Mouse (Mus musculus): ENCODE results near the gene Gm49384.

Gene Gm49384

DNA sequence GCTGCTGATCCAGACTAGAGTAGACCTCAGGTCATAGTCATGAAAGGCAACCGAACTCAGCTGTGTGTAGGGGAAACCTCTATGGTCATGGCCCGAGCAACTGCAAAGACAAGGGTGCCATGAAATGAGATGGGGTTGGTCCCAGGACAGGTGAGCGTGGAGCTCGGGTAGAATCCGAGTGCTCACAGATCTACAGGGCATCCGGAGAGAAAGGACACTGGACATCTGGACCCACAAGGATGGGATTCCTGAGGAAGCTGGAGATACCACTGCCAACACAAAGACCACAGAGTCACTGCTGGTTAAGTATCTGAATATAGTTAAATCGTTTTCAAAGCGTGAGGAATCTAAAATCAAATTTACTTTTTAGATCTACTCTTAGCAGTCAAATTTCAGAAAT, 3.3 kb upstream of the Gm49384 start:
- DNase-seq (ENCODE audit: low read depth, low spot score): no peak

DNA sequence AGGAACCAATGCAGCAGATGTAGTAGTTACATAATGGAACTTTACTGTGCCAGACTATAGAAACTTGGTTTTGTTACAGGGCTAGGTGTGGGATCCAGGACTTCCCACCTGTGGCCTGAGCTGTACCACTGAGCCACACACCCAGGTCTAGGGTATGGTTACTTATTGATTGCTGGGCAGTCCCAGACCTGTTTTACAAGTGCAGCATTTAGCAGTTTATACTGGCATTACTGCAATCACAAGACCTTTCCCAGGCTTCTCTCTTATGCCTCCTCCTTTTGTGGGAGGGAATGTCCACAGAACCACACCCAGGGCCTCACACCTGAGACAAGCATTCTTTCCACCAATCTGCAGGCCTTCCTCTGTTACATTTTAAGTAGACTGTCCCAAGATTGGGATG, 5.1 kb downstream of the Gm49384 start:
- DNase-seq (ENCODE audit: low read depth, low spot score): no peak

DNA sequence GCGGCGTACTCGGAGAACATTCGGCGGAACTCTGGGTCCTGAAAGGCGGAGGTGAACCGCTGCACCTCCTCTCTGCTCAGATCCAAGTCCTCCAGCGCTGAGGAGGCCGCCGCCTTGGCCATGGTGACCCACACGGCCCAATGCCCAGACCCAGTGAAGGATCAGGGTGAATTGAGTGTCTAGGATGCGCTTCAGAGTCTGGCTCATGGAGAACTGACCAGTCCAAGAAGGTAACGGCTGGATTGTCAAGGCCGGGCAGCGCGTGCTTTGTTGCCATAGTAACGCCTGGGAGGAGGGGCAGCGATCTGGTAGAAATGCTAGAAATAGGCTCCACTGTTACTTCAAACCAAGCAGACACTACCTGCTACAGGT, 5.9 kb downstream of the Gm49384 start, which contains the start of gene Dnaaf2:
Gene Dnaaf2, minus strand, starts transcription at position 266 of the 372 bp plus-strand sequence.
- DNase-seq (ENCODE audit: low read depth, low spot score): no peak

DNA sequence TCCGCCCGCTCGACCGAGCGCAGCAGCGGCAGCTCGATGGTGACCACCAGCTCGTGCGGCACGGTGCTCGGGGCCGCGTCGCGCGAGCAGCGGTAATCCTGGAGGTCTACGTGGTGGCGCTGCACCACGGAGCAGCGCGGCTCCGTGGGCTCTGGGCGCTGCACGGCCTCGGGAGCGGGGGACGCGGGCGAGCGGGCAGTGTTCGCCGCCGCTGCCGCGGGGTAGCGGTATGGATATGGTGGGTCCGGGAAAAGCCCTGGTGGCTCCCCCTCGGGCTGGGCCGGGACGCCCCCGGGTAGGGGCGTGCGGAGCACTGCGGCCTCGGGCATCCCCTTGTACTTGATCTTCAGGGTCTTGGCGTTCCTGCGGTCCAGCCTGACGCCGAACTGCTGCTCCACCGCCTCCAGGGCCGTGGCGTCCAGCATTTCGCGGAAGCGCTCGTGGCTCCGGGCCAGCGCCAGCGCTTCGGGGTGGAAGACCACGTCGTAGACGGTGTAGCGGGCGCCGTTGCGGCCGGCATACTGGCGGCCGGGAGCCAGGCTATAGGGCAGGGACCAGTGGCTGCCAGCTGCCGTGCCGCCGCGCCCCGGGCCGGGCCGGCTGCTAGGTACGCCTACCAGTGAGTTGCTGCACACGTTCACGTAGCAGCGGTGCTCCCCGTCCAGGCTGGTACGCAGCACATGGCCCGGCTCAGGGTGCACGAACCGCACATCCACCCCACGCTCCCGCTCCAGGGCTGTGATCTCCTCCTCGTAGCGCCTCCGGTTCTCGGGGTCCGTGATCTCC, 6.5 kb downstream of the Gm49384 start:
- no peak for DNase-seq (ENCODE audit: low read depth, low spot score)

DNA sequence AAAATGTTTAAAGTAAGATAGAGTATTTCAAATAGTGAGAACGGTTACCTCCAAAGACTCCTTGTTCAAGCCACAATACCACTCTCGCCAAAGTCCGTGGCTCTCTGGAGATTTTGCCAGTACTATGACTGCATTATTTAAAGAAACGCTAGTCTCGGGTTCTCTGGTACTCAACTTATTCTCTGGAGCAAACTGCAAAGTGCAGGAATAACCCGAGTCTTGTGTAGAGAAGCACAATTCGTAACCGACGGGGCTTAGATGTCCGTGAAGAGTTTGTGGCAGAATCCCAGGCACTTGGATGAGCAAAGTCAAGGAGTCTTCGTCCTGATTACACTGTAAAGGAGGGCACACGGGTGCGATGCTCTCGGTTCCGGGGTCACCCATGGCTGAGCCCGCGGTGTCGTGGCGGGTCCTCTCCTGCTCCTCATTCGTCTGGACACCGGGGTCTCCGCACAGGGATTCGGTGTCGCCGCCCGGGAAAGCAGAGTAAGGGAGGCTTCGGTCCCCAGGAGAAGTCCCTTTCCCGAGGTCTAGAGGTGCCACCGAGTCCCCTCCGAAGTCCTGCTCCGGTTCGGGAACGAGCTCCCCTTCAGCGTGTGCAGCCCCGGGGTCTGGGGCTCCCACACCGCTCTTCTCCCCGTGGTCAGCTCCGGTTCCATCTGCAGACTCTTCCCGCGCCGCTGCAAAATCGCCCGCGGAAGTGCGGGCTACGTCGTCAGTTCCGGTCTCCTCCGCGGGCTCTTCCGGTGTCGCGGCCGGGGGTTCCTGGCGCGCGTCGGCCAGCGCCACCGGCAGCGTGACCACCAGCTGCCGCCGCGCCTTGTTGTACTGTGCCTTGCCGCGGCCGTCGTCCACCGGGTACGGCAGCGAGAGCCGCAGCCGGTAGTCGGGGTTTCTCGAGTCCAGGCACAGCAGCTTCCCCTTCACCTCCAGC, 7.4 kb downstream of the Gm49384 start, which contains the start of gene Gm49383:
Gene Gm49383, minus strand, starts transcription at position 661 of the 934 bp plus-strand sequence.
- DNase-seq (ENCODE audit: low read depth, low spot score): peak; percentile 52

DNA sequence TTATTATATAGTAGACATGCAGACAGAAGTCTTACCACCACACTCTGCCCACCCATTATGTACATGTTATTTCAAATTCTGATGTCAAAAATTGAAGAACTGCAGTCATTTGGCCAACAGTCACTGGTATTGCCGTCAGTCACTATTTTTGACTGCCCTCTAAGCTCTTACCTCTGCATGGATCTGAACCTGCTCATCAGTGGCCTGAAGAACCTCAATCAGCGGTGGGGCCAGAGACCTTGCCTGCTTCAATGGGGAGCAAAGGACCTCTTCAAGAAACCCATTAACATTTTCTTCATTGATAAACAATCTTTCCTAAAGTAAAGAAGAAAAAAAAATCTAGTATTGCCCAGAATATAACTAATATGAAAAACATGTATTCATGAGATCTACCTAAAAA, 11.4 kb downstream of the Gm49384 start:
- no peak for DNase-seq (ENCODE audit: low read depth, low spot score)

DNA sequence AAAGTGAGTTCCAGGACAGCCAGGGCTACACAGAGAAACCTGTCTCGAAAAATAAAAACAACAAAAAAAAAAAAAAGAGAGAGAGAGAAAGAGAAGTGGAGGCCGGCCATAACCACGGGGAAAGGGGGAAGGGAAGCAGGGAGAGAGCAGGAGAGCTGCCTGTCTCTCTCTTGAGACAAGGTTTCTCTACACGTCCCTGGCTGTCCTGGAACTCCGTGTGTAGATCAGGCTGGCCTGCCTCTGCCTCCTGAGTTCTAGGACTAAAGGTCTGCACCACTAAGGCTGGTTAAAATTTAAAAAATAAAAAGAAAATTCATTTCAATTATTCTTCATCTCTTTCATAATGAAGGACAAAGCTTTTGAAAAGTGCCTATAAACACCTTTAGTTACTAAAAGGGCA, 12.7 kb downstream of the Gm49384 start:
- no peak for DNase-seq (ENCODE audit: low read depth, low spot score)

DNA sequence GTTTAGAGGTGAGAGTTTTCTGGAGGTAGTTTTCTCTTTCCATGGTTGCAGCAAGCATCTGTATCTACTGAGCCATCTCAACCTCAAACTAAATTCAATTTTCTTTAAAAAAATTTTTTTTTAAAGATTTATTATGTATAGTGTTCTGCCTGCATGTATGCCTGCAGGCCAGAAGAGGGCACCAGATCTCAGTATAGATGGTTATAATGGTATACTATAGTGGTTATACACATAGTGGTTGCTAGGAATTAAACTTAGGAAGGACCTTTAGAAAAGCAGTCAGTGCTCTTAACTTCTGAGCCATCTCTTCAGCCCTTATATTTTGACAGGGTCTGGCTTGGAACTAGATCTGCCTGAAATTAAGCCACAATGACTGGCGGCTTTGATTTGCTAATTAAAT, 13.5 kb downstream of the Gm49384 start:
- no peak for DNase-seq (ENCODE audit: low read depth, low spot score)

DNA sequence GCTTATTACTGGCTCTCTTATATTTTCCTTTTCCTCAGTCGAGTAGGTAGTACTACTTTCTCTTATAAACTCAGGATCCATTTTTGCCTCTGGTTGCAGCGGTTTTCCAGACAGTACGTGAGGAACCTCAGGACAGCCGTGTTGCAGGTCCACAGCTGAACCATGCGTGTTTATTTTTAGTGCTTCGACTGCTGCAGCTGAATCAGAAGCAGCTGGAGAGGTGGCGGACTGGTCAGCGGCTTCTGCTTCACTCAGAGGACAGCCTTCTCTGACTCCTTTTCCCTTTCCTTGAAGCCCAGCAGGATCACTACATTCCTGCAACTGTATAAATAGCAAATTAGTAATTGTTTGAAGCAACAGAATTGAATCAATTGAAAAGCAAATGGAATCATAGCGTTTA, 14.0 kb downstream of the Gm49384 start:
- DNase-seq (ENCODE audit: low read depth, low spot score): no peak

DNA sequence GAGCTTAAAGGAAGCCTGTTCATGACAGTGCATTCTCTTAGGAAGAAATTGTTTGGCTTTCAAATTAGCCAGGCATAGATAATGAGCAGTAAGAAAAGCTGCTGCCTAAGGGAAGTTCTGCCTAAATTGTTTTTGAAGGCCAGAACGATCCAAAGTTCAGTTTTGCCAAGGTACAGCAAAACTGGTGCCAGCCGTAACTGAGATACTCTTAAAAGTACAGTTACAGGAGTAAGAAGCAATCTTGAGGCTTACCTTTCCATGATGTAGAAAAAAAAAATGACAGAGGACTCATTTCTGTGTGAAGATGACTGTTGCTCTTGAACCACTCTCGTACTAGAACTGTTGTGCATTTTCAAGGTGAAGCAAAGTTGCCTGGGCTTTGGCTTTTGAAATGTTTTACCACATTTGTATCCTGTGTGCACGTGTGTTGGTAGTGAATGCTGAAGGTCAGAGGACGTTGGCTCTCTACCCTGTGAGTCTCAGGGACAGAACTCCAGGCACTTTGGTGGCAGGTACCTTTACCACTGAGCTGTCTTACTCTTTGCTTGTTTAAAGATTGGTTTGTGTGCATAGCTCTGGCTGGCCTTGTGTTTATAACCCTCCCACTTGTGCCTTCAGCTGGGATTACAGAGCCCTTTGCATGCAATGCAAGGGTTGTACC, 17.1 kb downstream of the Gm49384 start:
- no peak for DNase-seq (ENCODE audit: low read depth, low spot score)

DNA sequence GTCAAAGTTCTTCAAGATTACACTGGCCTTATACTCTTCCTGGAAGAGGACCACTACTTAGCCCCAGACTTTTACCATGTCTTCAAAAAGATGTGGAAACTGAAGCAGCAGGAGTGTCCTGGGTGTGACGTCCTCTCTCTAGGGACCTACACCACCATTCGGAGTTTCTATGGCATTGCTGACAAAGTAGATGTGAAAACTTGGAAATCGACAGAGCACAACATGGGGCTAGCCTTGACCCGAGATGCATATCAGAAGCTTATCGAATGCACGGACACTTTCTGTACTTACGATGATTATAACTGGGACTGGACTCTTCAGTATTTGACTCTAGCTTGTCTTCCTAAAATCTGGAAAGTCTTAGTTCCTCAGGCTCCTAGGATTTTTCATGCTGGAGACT, 18.7 kb downstream of the Gm49384 start:
- DNase-seq (ENCODE audit: low read depth, low spot score): no peak

DNA sequence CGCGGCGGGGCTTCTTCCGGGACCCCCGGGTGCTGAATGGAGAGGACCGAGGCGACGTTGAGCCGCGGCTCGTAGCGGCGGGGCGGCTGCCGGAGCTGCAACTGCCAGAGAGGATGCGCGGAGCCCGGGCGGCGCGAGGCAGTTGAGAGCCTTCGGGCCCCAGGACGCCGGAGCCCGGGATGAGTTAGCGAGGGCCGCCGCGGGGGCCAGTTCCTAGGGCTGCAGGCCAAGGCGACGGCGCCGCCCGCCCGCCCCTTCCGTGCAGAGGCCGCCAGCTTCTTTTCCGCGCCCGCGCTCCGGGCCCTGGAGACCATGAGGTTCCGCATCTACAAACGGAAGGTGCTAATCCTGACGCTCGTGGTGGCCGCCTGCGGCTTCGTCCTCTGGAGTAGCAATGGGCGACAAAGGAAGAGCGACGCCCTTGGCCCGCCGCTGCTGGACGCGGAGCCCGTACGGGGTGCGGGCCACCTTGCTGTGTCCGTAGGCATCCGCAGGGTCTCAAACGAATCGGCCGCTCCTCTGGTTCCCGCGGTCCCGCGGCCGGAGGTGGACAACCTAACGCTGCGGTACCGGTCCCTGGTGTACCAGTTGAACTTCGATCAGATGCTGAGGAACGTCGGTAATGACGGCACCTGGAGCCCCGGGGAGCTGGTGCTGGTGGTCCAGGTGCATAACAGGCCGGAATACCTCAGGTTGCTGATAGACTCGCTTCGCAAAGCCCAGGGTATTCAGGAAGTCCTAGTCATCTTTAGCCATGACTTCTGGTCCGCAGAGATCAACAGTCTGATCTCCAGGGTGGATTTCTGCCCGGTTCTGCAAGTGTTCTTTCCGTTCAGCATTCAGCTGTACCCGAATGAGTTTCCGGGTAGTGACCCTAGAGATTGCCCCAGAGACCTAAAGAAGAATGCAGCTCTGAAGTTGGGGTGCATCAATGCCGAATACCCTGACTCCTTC, 19.4 kb downstream of the Gm49384 start:
- no peak for DNase-seq (ENCODE audit: low read depth, low spot score)

DNA sequence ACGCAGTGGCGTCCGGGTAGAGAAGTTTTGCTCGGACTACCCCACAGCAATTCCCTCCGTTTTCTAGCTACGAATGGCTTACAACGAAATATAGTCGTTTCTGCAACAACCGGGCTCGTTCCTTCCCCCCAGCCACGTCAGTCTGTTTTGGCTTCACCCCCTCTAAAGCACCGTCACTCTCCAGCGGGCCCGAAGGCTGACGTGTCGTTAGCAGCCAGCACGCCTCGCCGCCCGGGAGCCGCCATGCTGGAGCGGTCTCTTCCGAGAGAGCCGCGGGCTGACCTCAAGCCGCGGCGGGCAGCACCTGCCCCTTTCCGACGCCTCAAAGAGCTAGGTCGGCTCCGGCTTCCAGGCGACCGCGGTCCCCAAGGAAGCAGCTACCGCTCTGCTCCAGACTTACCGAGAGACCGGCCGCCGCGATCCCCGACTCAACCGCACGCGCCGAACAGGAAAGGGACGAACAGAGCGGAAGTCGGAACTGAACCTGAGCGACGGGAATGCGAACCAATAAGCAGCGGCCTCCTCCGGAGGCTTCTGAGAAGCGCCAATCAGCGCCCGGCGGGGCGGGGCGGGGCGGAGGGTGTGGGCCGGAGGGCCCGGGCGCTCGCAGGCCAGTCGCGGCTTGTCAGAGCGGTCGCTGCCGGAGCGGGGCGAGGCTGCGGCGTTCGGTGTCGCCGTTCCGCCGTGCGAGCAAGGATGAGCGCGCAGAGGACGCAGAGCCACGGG, 20.3 kb downstream of the Gm49384 start, which contains the start of the genes Rpl36al and Mgat2:
Gene Rpl36al, minus strand, starts transcription at position 501 of the 726 bp plus-strand sequence.
Gene Mgat2, plus strand, starts transcription at position 575 of the 726 bp plus-strand sequence.
- DNase-seq (ENCODE audit: low read depth, low spot score): peak; percentile 94

DNA sequence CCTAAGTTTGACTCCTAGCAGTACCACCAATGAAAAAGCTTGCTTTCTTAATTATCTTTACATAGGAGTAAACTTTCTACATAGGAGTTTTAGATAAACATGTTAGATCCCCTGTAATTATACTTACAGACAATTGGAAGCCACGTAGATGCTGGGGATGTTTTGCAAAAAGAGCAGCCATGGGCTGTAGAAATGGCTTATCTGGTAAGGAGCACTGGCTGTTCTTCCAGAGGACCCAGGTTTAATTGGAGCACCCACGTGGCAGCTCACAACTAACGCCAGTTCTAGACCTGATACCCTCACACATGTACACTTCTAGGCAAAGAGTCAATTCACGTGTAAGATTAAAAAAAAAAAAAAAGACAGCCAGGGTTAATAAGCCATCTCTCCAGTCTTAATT, 22.3 kb downstream of the Gm49384 start:
- DNase-seq (ENCODE audit: low read depth, low spot score): no peak

DNA sequence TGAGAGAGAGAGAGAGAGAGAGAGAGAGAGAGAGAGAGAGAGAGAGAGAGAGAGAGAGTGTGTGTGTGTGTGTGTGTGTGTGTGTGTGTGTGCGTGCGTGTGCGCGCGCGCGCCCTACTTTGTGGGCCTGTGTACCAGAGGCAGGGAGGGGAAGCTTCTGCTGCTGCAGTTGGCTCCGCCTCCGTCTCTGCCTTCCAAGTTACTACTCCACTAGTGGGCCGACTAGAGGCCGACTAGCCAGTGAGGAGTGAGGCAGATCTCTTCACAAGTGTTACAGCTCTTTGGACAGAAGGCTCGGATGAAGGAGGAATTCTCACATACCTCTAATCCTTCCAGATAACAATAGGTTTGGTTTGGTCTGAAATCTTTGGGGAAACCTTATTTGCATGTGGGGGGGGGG, 24.7 kb downstream of the Gm49384 start:
- DNase-seq (ENCODE audit: low read depth, low spot score): no peak

DNA sequence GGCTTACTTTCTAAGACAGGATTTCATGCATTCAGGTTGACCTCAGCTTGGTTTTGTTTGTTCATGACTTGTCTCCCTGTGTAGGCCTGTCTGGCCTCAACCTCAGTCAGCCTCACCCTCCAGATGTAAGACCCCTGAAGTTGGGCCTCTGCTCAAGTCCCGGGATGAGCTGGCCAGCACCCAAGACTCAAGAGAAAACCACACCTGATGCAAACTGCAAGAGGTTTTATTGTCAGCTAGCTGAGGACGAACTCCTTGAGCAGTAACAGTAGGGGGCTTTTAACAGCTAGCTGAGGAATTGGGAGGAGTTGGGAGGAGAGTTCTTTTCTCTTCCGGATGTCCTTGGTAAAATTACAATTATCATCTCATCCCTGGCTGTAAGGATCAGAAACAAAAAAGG, 26.5 kb downstream of the Gm49384 start:
- DNase-seq (ENCODE audit: low read depth, low spot score): no peak

DNA sequence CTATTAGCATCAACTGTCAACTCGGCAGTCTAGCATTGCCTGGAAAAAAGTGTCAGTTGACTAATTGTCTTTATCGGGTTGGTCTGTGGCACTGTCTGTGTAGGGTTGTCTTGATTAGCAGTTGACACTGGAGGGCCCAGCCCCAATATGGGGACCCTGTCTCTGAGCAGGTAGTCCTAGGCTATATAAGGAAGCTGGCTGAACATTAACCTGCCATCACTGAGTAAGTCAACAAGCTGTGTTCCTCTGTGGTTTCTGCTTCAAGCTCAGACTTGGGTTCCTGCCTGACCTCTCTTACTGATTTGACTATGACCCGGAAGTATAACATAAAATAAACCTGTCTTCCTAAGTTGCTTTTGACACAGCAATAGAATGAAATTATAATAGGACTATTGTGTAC, 28.1 kb downstream of the Gm49384 start:
- no peak for DNase-seq (ENCODE audit: low read depth, low spot score)

DNA sequence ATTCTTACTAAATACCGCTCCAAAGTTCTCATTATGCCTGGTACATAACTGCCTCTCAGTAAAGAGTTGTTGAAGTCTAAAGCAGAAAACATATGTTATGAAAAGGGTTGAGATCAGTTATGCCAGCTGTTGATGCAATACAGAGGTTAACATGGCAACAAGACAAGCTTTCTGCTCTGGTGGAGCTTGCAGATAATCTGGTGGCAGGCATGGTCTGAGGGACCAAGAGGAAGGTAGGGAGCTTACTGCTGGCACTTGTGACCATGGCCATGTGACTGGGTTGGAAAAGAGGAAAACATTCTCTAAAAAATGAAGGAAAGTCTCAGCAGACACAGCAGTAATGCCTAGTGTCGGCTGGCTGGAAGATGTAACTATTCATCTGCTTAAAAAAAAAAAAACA, 32.8 kb downstream of the Gm49384 start:
- no peak for DNase-seq (ENCODE audit: low read depth, low spot score)

DNA sequence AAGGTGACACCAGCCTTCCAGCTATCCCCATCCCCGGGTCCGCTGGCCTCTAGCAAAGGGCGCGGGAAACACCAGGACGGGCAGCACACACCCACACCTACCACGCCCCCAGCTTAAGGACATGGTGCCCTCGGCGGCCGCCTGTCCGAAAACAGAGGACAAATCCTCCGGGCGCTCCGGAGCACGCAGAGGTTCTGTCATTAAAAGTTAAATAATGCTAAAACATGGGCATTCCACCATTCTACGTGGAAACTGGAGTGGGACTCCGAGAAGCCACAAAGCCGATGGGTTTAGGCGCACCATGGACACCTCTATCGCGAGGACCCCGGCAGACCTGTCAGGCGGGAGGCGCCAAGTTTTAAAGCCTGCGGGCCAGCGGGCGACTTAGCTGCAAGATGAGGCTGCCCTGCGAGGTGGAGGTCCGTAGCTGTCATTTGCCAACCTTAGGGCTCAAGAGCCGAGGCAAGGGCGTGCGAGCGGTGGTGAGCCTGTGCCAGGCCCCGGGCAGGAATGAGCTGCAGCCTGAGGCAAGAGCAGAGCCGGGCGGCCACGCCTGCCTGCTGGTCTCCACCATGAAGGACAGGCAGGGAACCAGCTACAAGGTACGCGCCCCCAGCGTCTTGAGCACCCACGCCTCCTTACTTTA, 35.5 kb downstream of the Gm49384 start, which contains the start of gene Lrr1:
Gene Lrr1, plus strand, starts transcription at position 354 of the 646 bp plus-strand sequence.
- peak; percentile 51 for DNase-seq (ENCODE audit: low read depth, low spot score)

All from brain, embryonic 18.5 days (tissue).